Mouse (Mus musculus) erythroblast, embryonic 14.5 days (primary cell): ENCODE data around the gene Cst13.

Source experiments
- GATA1 ChIP-seq: IDR thresholded peaks from 2 replicates; pipeline ENCODE4 v1.6.1; 2012; ENCODE audit warnings: low read length, inconsistent platforms, mixed read lengths
- TAL1 ChIP-seq: IDR thresholded peaks from 3 replicates; pipeline ENCODE4 v1.6.1; 2012; ENCODE audit warnings: low read length, inconsistent platforms, mixed read lengths

- TF ChIP-seq GATA1, result no peak
- no peak for TF ChIP-seq TAL1
These were observed 53.0 kb downstream of the Cst13 start for GRCm38 (mm10) chr2:148872860-148873259.
